Mouse (Mus musculus): ENCODE results near the gene Styx.
"Not testable (repeated sequence)": the region's sequence is repeated elsewhere in the genome, so short reads cannot be mapped to it uniquely, and the experiment has no call there.

Gene Styx

DNA sequence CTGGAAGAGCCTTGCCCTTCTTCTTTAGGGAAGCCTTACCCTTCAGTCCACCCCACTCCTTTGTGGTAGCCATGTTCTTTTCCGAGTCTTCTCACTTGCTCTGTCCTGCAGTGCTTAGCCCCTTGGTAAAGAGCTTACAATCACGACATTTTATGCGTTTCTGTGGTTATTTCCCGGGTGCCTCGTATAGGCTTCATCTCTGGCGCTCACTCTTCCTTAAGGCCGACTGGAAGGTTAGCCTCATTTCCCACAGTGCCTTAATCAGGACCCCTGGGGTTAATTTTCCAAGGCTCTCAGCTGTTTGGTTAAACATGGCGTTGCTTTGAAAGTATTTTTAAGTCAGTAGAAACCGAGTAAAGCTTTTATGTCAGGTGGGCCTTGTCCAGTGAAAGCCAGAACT lies 88.5 kb downstream of the Styx start:
- no peak for DNase-seq (ENCODE audit: low spot score)

DNA sequence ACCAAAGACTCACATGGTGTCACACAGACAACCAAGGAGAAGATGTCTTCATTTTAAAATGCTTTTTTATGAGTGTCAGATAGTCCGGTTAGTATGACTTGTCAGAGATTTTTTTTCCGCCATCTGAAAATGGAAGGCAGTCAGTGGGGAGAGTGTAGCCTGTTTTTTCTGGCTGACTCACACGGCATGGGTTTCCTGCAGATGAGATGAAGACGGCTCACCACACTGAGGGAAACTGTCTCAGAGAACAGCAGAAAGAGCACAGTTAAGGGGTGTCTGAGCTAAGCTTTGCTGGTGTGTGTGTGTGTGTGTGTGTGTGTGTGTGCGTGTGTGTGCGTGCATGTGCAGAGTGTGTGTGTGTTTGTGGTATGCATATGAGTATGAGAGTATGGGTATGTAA lies 90.4 kb downstream of the Styx start:
- no peak for DNase-seq (ENCODE audit: low spot score)

DNA sequence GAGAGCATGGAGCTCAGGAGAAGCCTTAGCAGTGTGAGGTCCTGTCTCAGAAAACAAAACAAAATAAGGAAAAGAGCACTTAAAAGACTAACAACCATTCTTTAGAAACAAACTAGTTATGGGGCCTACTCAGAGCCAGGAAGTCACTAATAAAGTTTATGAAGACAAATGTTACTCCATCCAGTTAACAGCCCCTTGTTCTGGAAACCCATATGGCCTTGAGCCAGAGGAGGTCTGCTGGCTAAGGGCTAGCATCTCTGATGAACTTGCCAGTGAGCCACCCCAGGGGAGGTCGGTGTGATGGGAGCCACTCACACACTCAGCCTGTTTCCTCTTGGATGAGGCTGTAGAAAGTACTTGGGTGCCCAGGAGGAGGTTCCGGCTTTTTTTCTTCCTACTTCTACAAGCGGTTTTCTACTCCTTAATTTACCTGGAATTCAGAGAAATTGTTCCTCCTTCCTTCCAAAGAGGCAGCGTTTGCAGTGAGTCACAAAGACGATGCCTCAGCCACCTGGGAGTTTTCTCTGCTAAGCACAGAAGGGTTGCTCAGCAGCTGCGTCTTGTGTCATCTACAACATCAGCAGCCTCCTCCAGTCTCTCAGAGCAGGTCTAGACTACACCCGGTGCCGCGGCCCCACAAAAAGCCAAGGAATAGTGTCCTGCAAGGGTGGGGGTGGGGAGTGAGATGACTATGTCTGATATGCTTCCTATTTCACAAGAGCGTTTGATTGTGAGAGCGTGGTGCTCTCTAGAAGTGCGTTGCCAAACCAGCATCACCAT lies 92.1 kb downstream of the Styx start:
- peak; percentile 31 for DNase-seq (ENCODE audit: low spot score)

DNA sequence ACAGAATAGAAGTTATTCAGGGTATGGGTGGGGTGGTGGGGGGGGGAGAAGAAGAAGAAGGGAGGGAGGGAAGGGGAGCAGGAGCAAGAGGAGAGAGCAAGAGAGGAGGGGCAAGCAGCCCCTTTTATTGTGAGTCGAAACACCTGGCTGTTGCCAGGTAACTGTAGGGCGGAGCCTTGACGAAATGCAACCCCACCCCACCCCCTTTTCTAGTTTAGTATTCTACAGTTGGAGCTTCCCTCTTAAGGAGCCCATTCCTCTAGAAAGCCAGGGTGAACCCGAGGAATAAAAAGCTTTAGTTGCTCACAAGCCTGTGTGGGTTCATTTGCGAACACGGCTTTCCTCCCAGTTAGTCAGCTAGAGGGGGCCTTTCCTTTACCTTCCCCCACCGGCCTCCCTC lies 94.0 kb downstream of the Styx start:
- no peak for DNase-seq (ENCODE audit: low spot score)

DNA sequence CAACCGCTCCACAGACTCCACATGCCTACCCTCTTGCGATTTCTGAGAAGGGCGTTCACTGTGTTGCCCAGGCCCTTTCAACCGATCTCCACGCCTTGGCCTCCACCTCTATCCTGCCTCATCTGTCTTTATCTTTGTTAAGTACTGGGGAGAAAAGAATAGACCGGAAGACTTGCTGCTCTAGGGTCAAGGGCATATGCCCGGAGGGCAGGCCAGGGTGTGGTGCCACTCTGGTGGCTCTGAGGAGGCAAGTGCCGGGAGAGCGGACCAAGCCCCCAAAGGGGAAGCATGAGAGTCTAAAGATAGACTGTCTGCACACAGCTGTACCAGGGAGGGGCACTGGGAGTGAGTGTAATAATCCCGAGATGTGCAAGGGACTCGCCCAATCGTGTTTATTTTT lies 94.6 kb downstream of the Styx start:
- DNase-seq (ENCODE audit: low spot score): no peak

DNA sequence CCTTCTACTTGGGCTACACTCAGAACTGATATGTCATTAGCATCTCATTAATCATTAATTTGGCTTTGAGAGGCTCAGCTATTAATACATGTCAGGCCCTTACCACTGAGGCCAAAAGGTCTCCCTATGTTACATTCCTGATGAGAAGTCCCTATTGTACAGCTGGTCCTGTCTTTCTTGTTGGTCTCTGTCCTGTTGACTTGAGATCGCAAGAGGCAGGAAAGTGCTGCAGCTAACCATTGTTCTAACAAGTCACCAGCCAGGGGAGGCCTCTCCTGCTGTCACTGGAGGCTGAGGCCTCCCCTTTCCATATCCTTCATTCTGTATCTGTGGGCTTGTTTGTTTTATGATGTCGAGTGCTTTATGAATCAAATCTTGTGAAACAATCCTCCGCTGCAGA lies 95.9 kb downstream of the Styx start:
- no peak for DNase-seq (ENCODE audit: low spot score)

DNA sequence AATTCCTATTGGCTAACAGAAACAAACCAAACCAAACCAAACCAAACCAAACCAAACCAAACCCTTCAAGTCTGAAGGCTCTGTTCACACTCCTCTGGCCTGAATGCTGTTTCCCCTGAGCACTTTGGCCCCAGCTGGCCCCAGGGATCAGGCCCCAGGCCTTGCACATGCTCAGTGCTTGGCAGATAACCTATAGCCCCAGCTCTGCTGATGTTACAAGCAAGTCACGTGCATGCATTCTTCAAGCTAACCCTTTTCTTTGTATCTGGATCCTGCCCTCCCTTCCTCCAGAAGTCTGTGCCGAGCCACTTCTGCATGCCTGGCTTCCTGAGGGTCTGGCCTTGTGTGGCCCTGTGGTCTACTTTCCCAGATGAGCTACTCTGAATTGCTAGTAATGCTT lies 100.2 kb downstream of the Styx start:
- no peak for DNase-seq (ENCODE audit: low spot score)

DNA sequence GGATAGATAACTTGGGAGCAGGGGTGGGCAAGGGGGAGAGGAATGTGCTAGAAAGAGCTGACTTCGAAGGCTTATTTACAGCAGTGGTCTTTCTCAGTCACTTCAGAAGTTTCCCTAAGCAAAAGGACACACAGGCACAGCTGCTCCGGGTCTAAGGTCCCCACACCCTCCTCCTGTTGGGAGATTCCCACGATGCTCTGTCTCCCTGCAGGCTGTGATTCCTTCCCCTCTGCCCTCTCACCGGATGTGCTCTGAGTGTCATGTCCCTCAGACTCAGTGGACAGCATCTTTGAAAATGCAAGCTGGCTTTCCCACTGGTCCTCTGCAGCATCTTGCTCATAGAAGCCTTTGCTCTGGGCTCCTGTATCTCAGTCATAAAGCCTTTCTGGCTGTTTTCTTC lies 101.3 kb downstream of the Styx start:
- DNase-seq (ENCODE audit: low spot score): no peak

DNA sequence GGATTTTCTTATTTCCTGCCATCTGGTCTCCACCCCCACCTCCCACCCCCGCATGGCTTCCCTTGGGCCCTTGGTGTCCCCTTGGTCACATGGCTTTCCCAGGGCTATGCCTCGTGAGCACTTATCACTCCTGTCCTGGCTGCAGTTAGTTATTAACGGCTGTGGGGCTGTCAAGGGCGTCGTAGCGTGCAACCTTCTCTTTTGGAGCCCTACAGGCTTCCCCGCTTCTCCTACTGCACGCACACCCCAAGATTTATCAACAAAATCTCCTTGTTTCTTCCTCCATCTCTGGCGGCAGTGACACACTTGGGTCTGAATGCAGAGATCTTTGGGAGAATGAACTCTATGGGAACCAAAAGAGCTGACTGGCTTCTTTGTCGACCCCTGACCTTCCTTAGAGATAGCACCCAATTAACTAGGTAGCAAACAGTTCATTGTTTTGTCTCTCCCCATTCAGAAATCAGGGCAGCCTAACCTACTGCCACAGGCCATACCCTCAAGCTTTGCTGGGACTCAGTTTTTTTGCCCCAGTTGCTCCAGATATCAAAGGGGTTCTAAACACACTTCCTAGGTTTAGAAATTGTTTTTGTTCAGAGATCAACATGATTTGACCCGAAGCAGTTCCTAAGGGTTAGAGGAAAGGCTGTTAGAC lies 102.1 kb downstream of the Styx start:
- no peak for DNase-seq (ENCODE audit: low spot score)

DNA sequence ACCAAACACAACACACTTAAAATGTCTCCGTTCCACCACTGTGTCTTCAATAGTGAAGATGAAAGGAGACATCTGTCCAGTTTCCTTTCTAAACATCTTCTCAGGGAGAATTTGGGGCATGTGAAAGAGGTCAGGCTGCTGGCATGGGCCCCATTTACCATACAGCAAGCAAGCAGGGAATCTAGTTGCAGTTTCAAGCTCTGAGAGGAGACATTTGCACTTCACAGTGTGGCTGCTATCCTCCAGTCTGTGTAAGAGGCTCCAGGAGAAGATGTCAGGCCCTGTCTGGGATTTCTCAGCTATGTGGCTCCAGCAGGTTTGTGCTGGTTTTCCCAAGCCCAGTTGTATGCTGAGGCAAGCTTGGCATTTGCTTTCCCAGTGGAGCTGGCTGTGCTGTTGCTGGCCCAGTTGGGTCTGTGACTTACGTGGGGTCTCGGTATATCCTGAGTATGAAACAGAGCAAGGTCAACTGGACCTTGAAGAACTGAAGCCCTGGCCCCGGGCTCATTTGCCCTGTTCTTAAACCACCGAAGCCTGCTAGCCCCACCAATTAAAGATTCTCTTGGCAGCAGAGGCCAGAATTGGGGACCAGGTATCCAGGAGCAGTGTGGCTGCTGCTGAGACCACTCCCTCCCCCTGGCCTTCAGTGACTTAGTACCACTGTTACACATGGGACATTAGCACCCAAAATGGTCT lies 102.8 kb downstream of the Styx start:
- DNase-seq (ENCODE audit: low spot score): no peak

DNA sequence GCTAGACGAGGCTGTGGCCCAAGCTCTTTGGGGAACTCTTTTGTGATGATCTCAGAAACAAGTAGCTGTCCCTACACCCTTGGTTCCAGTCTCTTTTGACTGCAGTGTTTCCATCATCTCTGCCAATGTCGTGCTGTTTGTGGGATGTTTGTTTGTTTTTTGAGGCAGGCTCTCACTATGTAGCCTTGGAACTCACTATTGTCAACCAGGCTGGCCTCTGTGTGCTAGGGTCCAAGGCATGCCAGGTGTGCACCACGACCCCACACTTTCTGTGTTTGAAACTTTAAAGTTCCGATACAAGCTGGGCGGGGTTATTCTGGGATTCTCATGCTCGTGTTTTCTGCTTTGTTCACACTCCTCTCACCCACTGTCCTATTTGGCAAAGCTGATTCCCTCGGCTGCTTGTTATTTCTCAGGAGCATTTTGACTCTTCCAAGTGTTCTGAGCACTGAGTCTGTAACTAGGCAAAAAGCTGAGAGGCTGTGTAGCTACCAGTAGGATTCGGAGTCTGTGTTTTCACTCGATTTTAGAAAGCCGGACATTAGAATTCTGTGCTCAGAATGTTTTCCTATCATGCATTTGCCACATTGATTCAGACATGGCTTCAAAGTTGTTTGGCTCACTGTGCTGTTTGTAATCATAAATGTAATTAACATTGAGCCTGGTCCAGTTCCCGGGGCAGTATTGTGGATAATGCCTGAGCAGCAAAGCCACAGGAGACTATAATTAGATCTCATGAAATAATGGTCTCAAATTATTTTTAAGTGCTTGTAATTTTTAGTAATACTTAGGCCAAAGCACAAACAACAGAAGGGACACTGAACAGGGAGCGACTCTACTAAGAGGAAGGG lies 105.0 kb downstream of the Styx start:
- DNase-seq (ENCODE audit: low spot score): peak; percentile 78

DNA sequence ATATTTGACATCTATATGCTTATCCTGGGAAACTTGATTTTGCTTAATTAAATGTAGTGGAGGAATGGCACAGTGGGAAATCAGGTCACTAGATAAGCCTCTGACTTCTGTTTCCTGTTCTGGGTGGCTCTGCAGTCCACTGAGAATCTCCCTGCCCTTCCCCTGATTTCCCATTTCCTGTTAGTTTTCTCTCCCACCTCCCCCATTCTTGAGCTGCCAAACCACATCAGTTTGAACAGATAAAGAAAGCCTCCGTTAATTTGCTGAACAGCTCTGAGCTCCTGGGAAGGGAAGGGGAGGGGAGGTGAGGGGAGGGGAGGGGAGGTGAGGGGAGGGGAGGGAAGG lies 105.6 kb downstream of the Styx start:
- DNase-seq (ENCODE audit: low spot score): no peak

DNA sequence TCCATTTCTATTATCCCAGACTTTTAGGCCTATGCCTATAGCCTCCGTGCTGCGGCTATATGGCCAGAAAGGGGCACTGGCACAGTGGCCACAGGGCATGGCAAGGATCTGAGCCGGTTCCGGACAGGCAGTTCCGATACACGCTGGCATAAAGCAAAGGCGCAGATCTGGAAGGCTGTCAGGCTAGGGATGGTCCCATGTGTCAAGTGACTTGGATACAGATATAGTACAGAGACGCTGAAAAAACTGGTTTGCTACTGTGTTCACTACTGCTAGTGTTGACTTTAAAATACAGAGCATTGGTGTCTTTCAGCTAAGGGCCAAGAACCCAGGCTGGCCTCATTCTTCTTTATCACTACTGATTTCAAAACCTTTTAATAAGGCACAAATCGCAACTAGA lies 106.1 kb downstream of the Styx start:
- DNase-seq (ENCODE audit: low spot score): no peak

DNA sequence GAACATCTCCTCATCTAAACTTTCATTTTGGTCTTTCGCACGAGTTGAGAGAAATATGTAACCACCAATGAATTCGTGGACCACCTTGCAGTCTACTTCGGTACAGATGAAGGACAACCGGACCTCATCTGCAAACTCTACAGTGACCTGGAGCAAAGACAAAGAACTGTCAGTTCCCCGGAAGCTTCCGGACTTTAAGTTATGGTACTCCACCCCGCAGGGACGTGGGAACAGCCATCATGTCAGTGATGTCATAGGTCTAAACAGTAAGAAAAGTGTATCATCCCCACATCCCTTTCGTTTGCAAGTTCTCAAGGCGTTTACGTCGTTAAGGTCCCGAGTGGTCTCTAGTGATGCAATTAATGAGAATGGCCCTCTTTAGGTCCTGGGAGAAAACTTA lies 109.0 kb downstream of the Styx start:
- DNase-seq (ENCODE audit: low spot score): no peak

DNA sequence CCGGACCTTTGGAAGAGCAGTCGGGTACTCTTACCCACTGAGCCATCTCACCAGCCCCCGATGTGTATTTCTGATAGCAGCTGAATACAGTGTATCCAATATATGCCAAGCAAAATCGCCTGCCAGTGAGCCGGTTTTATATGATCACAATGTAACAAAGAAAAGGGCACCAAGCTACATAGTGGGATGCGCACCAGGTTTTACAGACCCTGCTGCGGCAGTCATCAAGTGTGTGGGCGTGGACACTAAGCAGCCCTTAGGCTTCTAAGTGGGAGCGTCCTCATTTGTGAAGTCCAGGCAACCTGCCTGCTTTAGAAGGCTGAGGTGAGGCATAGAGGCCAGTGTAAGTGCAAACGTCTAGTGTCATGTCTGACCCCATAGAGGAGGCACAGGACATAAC lies 109.6 kb downstream of the Styx start:
- no peak for DNase-seq (ENCODE audit: low spot score)

DNA sequence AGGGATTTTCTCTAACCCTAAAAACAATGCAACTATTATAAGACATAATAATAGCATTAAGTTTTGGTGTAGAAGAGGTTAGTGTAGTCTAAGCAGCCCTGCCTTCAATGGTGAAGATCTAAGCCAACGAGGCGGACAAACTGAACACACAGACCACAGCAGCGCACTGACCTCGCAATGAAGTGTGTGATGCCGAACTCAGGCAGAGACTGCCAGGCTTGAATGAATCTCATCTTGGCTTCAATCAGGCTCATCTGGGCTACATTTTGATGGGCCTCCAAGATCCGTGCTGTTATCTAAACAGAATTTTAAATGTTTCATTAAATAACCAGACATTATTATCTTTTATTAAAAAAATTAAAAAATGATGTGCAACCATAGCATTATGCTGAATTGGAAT lies 111.1 kb downstream of the Styx start:
- no peak for DNase-seq (ENCODE audit: low spot score)

DNA sequence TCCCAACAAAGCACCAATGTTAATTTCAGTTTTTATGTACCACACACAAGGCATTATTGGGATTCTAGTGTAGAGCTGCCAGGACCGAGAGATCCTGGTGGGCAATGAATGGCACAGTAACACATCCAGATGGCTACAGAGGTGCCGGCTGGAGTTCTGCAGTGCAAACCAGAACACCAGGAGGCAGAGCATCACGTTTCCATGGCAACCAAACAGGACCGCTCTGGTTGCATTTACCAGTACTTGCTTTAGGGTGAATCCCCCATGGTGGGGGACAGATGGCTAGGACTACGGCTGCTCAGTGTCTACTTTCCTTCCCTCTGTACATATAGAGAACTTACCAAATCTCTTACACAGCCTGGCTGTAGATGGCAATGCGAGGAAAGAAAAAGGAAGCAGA lies 111.5 kb downstream of the Styx start:
- DNase-seq (ENCODE audit: low spot score): peak; percentile 77

DNA sequence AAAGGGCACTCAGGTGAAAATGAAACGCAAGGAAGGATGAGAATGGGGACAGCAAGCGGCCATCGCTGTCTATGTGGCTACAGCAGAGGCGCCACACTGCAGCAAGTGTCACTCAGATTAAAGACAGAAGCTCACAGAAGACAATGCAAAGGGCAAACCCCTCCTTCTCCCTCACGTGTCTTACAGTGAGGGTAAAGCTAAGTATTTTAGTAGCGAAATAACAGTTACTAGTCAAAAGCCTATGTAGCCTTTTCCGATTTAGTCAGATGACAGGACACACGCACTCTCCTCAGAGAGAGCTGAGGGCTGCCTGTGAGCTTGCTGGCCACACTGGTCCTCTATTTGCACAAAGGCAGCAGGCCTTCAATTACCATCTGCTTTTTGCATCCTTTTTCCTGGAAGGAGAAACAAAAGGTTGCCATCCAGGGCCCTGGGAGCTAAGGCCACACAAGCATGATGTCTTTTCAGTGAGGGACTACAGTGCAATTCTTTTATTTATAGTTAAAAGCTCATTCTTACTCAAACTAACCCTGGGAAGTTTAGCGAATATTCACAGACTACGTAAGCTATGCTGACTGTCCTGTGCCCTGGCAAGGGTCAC lies 112.1 kb downstream of the Styx start:
- no peak for DNase-seq (ENCODE audit: low spot score)

DNA sequence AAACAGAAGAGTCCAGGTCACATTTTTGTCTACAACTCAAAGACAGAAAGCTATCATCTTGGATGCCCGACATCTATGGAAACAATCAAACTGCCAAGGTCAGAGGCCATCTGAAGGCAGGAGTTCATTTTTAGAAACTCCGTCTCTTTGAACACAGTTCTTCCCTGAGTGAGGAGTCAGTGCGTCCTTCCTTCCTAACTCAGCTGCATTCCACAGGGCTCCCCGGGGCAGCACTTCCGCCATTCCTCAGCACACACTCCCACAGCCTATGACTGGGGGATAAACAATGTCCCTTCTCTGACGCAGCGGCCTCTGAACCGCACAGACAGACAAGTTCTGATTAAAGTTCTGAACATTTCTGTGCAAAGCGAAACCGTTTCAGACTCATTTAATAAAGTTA lies 112.7 kb downstream of the Styx start:
- no peak for DNase-seq (ENCODE audit: low spot score)

DNA sequence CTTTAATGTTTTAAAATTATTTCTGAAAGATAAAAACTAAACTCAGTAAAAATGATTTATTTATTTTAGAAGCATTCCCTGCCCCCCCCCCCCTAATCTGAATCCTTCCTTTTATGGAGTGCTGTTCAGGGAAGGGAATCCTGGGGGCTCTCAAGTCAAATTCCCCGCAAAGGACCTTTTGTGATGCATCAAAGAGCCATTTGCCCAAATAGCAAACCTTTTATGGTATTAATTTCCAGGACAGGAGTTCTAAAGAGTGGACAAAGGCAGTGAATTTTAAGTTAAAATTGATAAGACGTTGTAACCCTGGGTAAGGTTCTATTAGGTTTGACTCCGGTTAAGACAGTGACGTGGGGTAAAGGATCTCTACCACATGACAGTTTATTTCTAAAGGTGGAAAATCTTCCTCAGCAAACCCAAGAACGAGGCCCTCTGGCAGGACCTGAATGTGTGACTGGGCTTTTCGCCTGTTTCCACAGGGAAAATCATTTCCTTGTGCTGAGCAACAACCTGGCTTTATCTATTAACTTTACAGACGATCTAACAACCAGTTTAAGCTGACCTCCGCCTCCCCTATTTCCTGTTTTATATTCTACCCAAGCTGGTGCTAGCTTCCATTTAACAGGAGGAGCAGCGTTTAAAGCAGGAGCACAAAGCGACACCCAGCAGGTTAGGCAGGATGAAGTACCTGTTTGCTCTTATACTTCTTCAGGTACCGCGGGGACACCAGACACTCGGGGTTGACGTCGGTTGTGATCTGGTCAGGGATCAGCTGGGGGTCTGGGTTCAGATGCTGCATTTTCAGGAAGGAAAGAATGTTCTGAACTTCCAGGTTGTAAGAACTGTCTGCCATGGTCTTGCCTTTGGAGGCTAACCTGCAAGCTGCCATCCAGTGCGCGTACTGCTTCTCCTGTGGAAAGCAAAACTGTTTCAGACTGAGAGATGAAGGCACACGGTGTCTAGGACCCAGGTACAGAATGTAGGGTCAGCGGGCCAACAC lies 113.4 kb downstream of the Styx start:
- no peak for DNase-seq (ENCODE audit: low spot score)

DNA sequence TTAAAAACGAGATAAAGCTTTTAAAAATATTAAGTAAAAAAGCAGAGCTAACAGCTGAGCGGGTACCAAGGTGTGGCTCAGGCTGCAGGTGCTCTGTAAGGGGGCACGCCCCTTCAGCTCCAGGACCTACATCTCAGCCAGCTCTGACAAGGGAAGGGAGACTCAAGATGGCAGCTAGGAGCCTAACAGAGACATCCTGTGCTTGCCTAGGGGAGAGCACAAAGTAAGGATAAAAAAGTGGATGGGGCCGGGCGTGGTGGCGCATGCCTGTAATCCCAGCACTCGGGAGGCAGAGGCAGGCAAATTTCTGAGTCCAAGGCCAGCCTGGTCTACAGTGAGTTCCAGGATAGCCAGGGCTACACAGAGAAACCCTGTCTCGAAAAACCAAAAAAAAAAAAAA lies 115.5 kb downstream of the Styx start:
- DNase-seq (ENCODE audit: low spot score): not testable (repeated sequence)

All from MN1 (cell line).